Mouse (Mus musculus) v-Abl transformed pro-B cells (cell line): Measurements from ENCODE around the gene Ep300.

Experiments used
- in situ Hi-C, 2 experiments: fragments of 400-800 bp; cut with MboI; formaldehyde crosslinking; loops; one replicate each; pipeline ENCODE4 v1.15.1; 2025; ENCODE audit not compliant: unreplicated experiment in 2 of 2

Ep300 gene

GRCm38 (mm10) chr15:81698532-81698931 lies 113.4 kb downstream of the Ep300 start:
- in situ Hi-C loops, result no loop called here

DNA sequence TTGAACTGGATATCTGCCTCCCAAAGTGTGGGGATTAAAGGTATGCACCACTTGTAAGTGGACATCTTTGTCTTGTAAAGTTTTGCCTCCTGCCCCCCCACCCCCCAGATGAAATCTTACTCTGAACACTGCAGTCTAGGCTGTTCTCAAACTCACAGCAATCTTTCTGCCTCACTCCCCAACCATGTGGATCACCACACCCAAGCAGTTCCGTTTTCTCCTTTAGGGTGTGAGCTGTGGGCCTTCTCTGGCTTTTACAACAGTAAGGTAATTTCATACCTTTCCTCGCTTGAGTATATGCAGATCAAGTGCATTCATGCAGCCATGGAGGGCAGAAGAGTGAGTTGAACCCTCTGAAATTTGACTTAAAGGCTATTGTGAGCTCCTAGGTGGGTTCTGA lies 115.0 kb downstream of the Ep300 start:
- in situ Hi-C loops, result loop anchor here (5.0 kb wide), 1 partner anchor 217 kb away; no protein-coding TSS in a partner anchor

DNA sequence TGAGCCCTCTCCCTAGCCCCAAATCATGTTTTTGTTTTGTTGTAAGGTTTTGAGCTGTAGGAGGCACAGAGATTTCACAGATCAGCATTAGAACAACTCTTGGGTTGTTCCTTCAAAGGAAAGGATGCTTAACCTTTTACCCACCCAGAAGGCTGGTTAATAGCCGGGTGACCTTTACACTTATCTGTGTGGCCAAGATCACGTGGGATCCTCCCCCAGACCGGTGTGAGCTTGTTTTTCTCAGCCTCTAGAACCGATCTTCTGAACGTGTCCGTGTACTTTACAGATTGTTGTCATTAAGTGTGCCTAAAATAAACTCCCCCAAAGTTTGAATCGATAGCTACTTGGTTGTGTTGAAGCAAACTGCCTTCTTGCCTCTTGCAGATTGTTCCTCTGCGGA lies 115.5 kb downstream of the Ep300 start:
- in situ Hi-C loops, result loop anchor here (5.0 kb wide), 1 partner anchor 217 kb away; no protein-coding TSS in a partner anchor

- in situ Hi-C loops, result loop anchor here (5.0 kb wide), 1 partner anchor 216 kb away; no protein-coding TSS in a partner anchor
These were observed 116.2 kb downstream of the Ep300 start for GRCm38 (mm10) chr15:81701350-81701749.
